Comparison of ENCODE assay signal across 8 mouse cellular contexts in the genomic region with DNA sequence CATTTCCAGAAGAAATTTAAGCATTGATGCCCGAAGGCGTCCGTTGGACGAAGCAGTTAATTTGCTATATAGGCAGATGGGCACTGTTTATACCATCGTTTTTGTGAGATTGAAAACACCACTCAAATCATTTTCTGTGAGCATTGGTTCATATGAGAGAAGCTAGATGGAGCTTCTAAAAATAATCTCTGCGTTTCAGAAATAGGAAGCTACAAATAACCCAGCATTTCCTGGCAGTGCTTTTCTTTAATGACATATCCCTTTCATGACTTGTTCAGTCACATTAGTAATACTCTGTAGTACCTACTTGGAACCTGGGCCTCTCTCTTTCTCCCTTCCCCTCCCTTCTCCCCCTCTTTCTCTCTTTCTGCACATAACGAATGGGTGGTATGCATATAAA. TPM values are rescaled to one million over a fixed set of nuclear protein-coding genes. Genes with fewer than 3 reads are reported as not detected.
DNase-seq lines count a peak whose midpoint lies in the region; ATAC-seq and TF ChIP-seq lines count a peak whose summit lies in the region.

No protein-coding gene starts in this region.

- TF ChIP-seq POLR2A in cortical plate, adult 2 months (IDR thresholded peaks at IDR 0.05; ENCODE audit: extremely low read depth, insufficient read depth, low read length) = no peak

- peaks cover 9% of the 10 kb centered on the region; the same call in 1 of the 2 replicates for H3K36me3 ChIP-seq in lung, embryonic 14.5 days (ENCODE audit: insufficient read depth)
- H3K36me3 ChIP-seq in neural tube, embryonic 14.5 days (ENCODE audit: control insufficient read depth, insufficient read depth, low read length) = no peaks in the 10 kb centered on the region

- no peaks in the 10 kb centered on the region for H3K9me3 ChIP-seq in lung, embryonic 14.5 days (ENCODE audit: low read depth, low read length)
- H3K9me3 ChIP-seq in neural tube, embryonic 14.5 days (ENCODE audit: control insufficient read depth, low read length) = no peaks in the 10 kb centered on the region

- intact Hi-C loops in left cerebral cortex, postnatal 36 days (cut with DNase I) = loop anchor here (2.0 kb wide), 1 partner anchor 36 kb away; a partner anchor contains a TSS

- 22% methylated on average over 7 of the region's 7 CpGs for WGBS in lung, embryonic 14.5 days
- 29% methylated on average over 7 of the region's 7 CpGs for WGBS in neural tube, embryonic 14.5 days

- ATAC-seq in lung, embryonic 14.5 days (ENCODE audit: insufficient read depth) = no peak
- ATAC-seq in inflammation-experienced regulatory T-cells, adult 6 months = peak; percentile 14
- no peak for ATAC-seq in neural tube, embryonic 14.5 days (ENCODE audit: low read depth)

- TF ChIP-seq CTCF in lung, embryonic 14.5 days (IDR thresholded peaks at IDR 0.05; ENCODE audit: low read depth) = no peak
- TF ChIP-seq CTCF in cortical plate, adult 2 months (IDR thresholded peaks at IDR 0.05; ENCODE audit: extremely low read depth, insufficient read depth, low read length) = no peak

- peak overlapping the region; percentile 81 for H3K4me3 ChIP-seq in lung, embryonic 14.5 days (ENCODE audit: low read depth, low read length)
- H3K4me3 ChIP-seq in cortical plate, adult 2 months (ENCODE audit: insufficient read depth, low read length) = peak overlapping the region; percentile 95
- peak overlapping the region; percentile 88 for H3K4me3 ChIP-seq in neural tube, embryonic 14.5 days (ENCODE audit: low read depth, low read length)

- H3K9ac ChIP-seq in lung, embryonic 14.5 days = peak overlapping the region; percentile 89
- H3K9ac ChIP-seq in neural tube, embryonic 14.5 days (replicated peaks; ENCODE audit: low read depth, low read length) = peak overlapping the region; percentile 87

- no peaks in the 10 kb centered on the region for H3K27me3 ChIP-seq in lung, embryonic 14.5 days (ENCODE audit: insufficient read depth, low read length)
- H3K27me3 ChIP-seq in neural tube, embryonic 14.5 days (ENCODE audit: control insufficient read depth, insufficient read depth, low read length) = no peaks in the 10 kb centered on the region

- no peak for DNase-seq in lung, embryonic 14.5 days
- DNase-seq in lung, postnatal 14 days = no peak
- no peak for DNase-seq in left cerebral cortex, postnatal 36 days (ENCODE audit: low spot score in 2 of 2)
- DNase-seq in kidney, adult 18-20 months = no peak
- no peak for DNase-seq in thymus, postnatal 36 days

- H3K4me2 ChIP-seq in lung, embryonic 14.5 days = peak overlapping the region; percentile 80
- H3K4me2 ChIP-seq in neural tube, embryonic 14.5 days (ENCODE audit: low read depth, low read length) = peak overlapping the region; percentile 80

- peak overlapping the region; percentile 94; the same call in 1 of the 2 replicates for H3K27ac ChIP-seq in lung, embryonic 14.5 days (ENCODE audit: low read depth)
- H3K27ac ChIP-seq in cortical plate, adult 2 months (ENCODE audit: insufficient read depth, low read length) = no peak overlapping the region
- peak overlapping the region; percentile 95 for H3K27ac ChIP-seq in neural tube, embryonic 14.5 days (ENCODE audit: low read depth, low read length)

- H3K4me1 ChIP-seq in lung, embryonic 14.5 days (ENCODE audit: insufficient read depth) = no peaks in the 10 kb centered on the region
- peaks cover 5% of the 10 kb centered on the region for H3K4me1 ChIP-seq in cortical plate, adult 2 months (ENCODE audit: control insufficient read depth, insufficient read depth, low read length)
- H3K4me1 ChIP-seq in neural tube, embryonic 14.5 days (ENCODE audit: control insufficient read depth, insufficient read depth, low read length) = peaks cover 13% of the 10 kb centered on the region

RNA-seq across cellular contexts. Expression of a gene that starts 0.7 kb away (rescaled TPM):
- 40.6 and 43.3 TPM in 2 replicates for polyA plus RNA-seq in lung, embryonic 14.5 days (2014; fragmentation: Nextera tagmentation; extraction: Ambion mirVana)
- polyA plus RNA-seq in cortical plate, adult 2 months (2012; rRNA removed) = 35.9 and 36.7 TPM in 2 replicates
- 10 to 100 TPM; 41.1 to 56.1 (median 46.3) TPM for polyA plus RNA-seq in inflammation-experienced regulatory T-cells, adult 6 months (2017; shearing (Covaris generic))
- polyA plus RNA-seq in neural tube, embryonic 14.5 days (2014; fragmentation: Nextera tagmentation; extraction: Ambion mirVana) = 84.3 and 86.5 TPM in 2 replicates
- 10 to 100 TPM; 30.2 to 33.3 TPM for total RNA-seq in left cerebral cortex, postnatal 36 days (2021)

RNA-seq across cellular contexts. Expression of a gene that starts 26.0 kb away (rescaled TPM):
- 5.6 and 6.3 TPM in 2 replicates for polyA plus RNA-seq in lung, embryonic 14.5 days (2014; fragmentation: Nextera tagmentation; extraction: Ambion mirVana)
- 6.6 and 7.6 TPM in 2 replicates for polyA plus RNA-seq in cortical plate, adult 2 months (2012; rRNA removed)
- polyA plus RNA-seq in inflammation-experienced regulatory T-cells, adult 6 months (2017; shearing (Covaris generic)) = 10 to 100 TPM in 2 of 3 experiments, 1 to 10 TPM in 1; 4.6 to 14.9 (median 14.8) TPM
- polyA plus RNA-seq in neural tube, embryonic 14.5 days (2014; fragmentation: Nextera tagmentation; extraction: Ambion mirVana) = 3.0 and 3.3 TPM in 2 replicates
- 1 to 10 TPM; 3.0 to 4.2 TPM for total RNA-seq in left cerebral cortex, postnatal 36 days (2021)

RNA-seq across cellular contexts. Expression of a gene that starts 36.6 kb away (rescaled TPM):
- polyA plus RNA-seq in lung, embryonic 14.5 days (2014; fragmentation: Nextera tagmentation; extraction: Ambion mirVana) = 11.1 and 12.9 TPM in 2 replicates
- 25.9 and 26.7 TPM in 2 replicates for polyA plus RNA-seq in cortical plate, adult 2 months (2012; rRNA removed)
- polyA plus RNA-seq in inflammation-experienced regulatory T-cells, adult 6 months (2017; shearing (Covaris generic)) = under 1 TPM; 0.15 to 0.91 (median 0.59) TPM
- 12.5 and 13.9 TPM in 2 replicates for polyA plus RNA-seq in neural tube, embryonic 14.5 days (2014; fragmentation: Nextera tagmentation; extraction: Ambion mirVana)
- total RNA-seq in left cerebral cortex, postnatal 36 days (2021) = 10 to 100 TPM; 46.3 to 52.0 TPM
